Comparison of ENCODE assay signal across 8 mouse cellular contexts in the genomic region with DNA sequence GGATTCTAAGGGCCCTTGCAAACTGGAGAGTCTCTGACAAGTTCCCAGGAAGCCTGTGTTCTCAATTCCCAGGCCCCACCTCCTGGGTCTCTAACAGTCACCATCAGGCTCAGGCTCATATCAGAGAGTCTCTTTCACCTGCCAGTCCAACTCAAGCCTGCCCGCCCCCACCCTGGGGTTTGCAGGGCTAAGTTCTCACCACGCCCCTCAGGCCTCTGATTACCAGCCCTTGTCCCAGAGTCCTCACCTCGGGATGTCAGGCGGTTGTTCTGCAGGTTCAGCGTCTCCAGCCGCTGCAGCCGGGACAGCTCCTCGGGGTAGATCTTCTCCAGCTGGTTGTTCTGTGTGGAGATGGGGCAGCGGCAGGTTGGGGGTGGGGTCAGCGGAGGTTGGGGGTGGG. TPM values are rescaled to one million over a fixed set of nuclear protein-coding genes. Genes with fewer than 3 reads are reported as not detected.
DNase-seq lines count a peak whose midpoint lies in the region; ATAC-seq and TF ChIP-seq lines count a peak whose summit lies in the region.

No protein-coding gene starts in this region.

- H3K9ac ChIP-seq in midbrain, embryonic 15.5 days: no peak overlapping the region
- no peak overlapping the region for H3K9ac ChIP-seq in heart, embryonic 16.5 days (ENCODE audit: low read length)
- no peak overlapping the region for H3K9ac ChIP-seq in limb, embryonic 13.5 days

- no peak overlapping the region for H3K4me2 ChIP-seq in midbrain, embryonic 15.5 days
- peak overlapping the region; percentile 40; the same call in 1 of the 2 replicates for H3K4me2 ChIP-seq in heart, embryonic 16.5 days (ENCODE audit: low read depth, low read length)
- H3K4me2 ChIP-seq in limb, embryonic 13.5 days (replicated peaks): 0 out of 2 replicates have a peak overlapping the region, but pooled peaks have one; percentile 23

- no peaks in the 10 kb centered on the region for H3K36me3 ChIP-seq in midbrain, embryonic 10.5 days
- H3K36me3 ChIP-seq in midbrain, embryonic 15.5 days (replicated peaks): no peaks in the 10 kb centered on the region
- H3K36me3 ChIP-seq in heart, embryonic 16.5 days (ENCODE audit: control insufficient read depth, insufficient read depth): no peaks in the 10 kb centered on the region
- no peaks in the 10 kb centered on the region for H3K36me3 ChIP-seq in limb, embryonic 13.5 days
- H3K36me3 ChIP-seq in small intestine, adult 2 months (ENCODE audit: control insufficient read depth, insufficient read depth, low read length): peaks cover 15% of the 10 kb centered on the region; the same call in 1 of the 2 replicates

- ATAC-seq in midbrain, embryonic 15.5 days (replicated peaks): no peak
- ATAC-seq in heart, embryonic 16.5 days (replicated peaks; ENCODE audit: extremely low read depth, insufficient read depth, low FRiP score): no peak
- no peak for ATAC-seq in limb, embryonic 13.5 days (ENCODE audit: low FRiP score, low read depth)

- TF ChIP-seq CTCF in small intestine, adult 2 months (IDR thresholded peaks at IDR 0.05; ENCODE audit: extremely low read depth, insufficient read length, insufficient replicate concordance, low read depth, low read length): no peak

- H3K4me3 ChIP-seq in midbrain, embryonic 10.5 days: peak overlapping the region; percentile 32
- no peak overlapping the region for H3K4me3 ChIP-seq in midbrain, embryonic 15.5 days
- no peak overlapping the region for H3K4me3 ChIP-seq in heart, embryonic 16.5 days (ENCODE audit: low read length)
- no peak overlapping the region for H3K4me3 ChIP-seq in limb, embryonic 13.5 days
- peak overlapping the region; percentile 52 for H3K4me3 ChIP-seq in small intestine, adult 2 months (ENCODE audit: low read depth, low read length)

- H3K27ac ChIP-seq in midbrain, embryonic 10.5 days (replicated peaks): no peak overlapping the region; the same call in 1 of the 2 replicates
- H3K27ac ChIP-seq in midbrain, embryonic 15.5 days: no peak overlapping the region
- H3K27ac ChIP-seq in heart, embryonic 16.5 days (ENCODE audit: low read length): no peak overlapping the region
- no peak overlapping the region for H3K27ac ChIP-seq in limb, embryonic 13.5 days
- H3K27ac ChIP-seq in small intestine, adult 2 months (ENCODE audit: insufficient read depth, low read depth, low read length): peak overlapping the region; percentile 90

- 3% methylated on average over 10 of the region's 10 CpGs for WGBS in midbrain, embryonic 10.5 days
- 5% methylated on average over 10 of the region's 10 CpGs for WGBS in midbrain, embryonic 15.5 days
- WGBS in heart, embryonic 16.5 days: 10% methylated on average over 10 of the region's 10 CpGs
- 7% methylated on average over 10 of the region's 10 CpGs for WGBS in limb, embryonic 13.5 days
- 17% methylated on average over 10 of the region's 10 CpGs for WGBS in small intestine, adult 2 months

- DNase-seq in midbrain, embryonic 10.5 days (ENCODE audit: low spot score): peak; percentile 19
- no peak for DNase-seq in layer of hippocampus, adult 11-12 months (ENCODE audit: low spot score)
- DNase-seq in right cerebral cortex, postnatal 4 days: no peak
- DNase-seq in gastrocnemius, postnatal 25 days: no peak

- peaks cover 17% of the 10 kb centered on the region for H3K4me1 ChIP-seq in midbrain, embryonic 10.5 days
- no peaks in the 10 kb centered on the region for H3K4me1 ChIP-seq in midbrain, embryonic 15.5 days
- H3K4me1 ChIP-seq in heart, embryonic 16.5 days (ENCODE audit: control insufficient read depth, insufficient read depth, low read length): no peaks in the 10 kb centered on the region
- peaks cover 11% of the 10 kb centered on the region for H3K4me1 ChIP-seq in limb, embryonic 13.5 days
- H3K4me1 ChIP-seq in small intestine, adult 2 months (ENCODE audit: control insufficient read depth, insufficient read depth, insufficient read length, low read length): peaks cover 51% of the 10 kb centered on the region

- peaks cover 61% of the 10 kb centered on the region for H3K27me3 ChIP-seq in midbrain, embryonic 10.5 days (ENCODE audit: low read depth, poor library complexity, severe bottlenecking)
- peaks cover 5% of the 10 kb centered on the region for H3K27me3 ChIP-seq in midbrain, embryonic 15.5 days (replicated peaks)
- peaks cover 6% of the 10 kb centered on the region for H3K27me3 ChIP-seq in heart, embryonic 16.5 days (ENCODE audit: control insufficient read depth, insufficient read depth, low read length)
- peaks cover 10% of the 10 kb centered on the region for H3K27me3 ChIP-seq in limb, embryonic 13.5 days
- no peaks in the 10 kb centered on the region for H3K27me3 ChIP-seq in small intestine, adult 2 months (ENCODE audit: control insufficient read depth, insufficient read depth, low read length)

- TF ChIP-seq POLR2A in small intestine, adult 2 months (IDR thresholded peaks at IDR 0.05; ENCODE audit: low read depth, low read length): peak; percentile 64; the same call in 1 of the 2 replicates

- no peaks in the 10 kb centered on the region for H3K9me3 ChIP-seq in midbrain, embryonic 10.5 days (replicated peaks)
- no peaks in the 10 kb centered on the region for H3K9me3 ChIP-seq in midbrain, embryonic 15.5 days
- 0 out of 2 replicates have a peak, but pooled peaks cover 5% of the 10 kb centered on the region for H3K9me3 ChIP-seq in heart, embryonic 16.5 days (replicated peaks; ENCODE audit: control insufficient read depth, low read length)
- H3K9me3 ChIP-seq in limb, embryonic 13.5 days: no peaks in the 10 kb centered on the region

RNA-seq across cellular contexts. Expression of a gene that starts 57.1 kb away (rescaled TPM):
- 0.07 TPM in 1 of 2 replicates, not detected in the other for polyA plus RNA-seq in midbrain, embryonic 10.5 days (2016; fragmentation: Nextera tagmentation; extraction: Ambion mirVana)
- 0.09 TPM in 1 of 2 replicates, not detected in the other for polyA plus RNA-seq in midbrain, embryonic 15.5 days (2015; fragmentation: Nextera tagmentation; extraction: Ambion mirVana)
- polyA plus RNA-seq in heart, embryonic 16.5 days (2015; fragmentation: Nextera tagmentation; extraction: Ambion mirVana): 0.05 TPM in 1 of 2 replicates, not detected in the other
- not detected in 2 replicates for polyA plus RNA-seq in limb, embryonic 13.5 days (2015; fragmentation: Nextera tagmentation; extraction: Ambion mirVana)
- 0.11 and 0.16 TPM in 2 replicates for polyA plus RNA-seq in small intestine, adult 2 months (2012; rRNA removed)
- total RNA-seq in gastrocnemius, postnatal 25 days (2021): under 1 TPM; 0.11 to 0.26 TPM

Comparison
In these comparisons a context has a peak if more than half of its experiments do, and no peak if none do; other contexts are left out.
1. H3K4me3 ChIP-seq: peak in midbrain, embryonic 10.5 days (single experiment) and small intestine, adult 2 months (single experiment); none in midbrain, embryonic 15.5 days (single experiment), heart, embryonic 16.5 days (single experiment) and limb, embryonic 13.5 days (single experiment).